Mouse (Mus musculus) MEL (cell line): ENCODE measurements at regions not wholly inside any gene's neighbourhood (a gene's known extent, or its start where the extent isn't known, plus 50 kb on each side); places are given as distances from the start of the nearest gene placed in this dataset.

Experiments used
- CHD2 ChIP-seq: IDR thresholded peaks from 2 replicates; pipeline ENCODE4 v1.6.1; 2011; ENCODE audit warnings: low read length, improper control_type of control experiment
- CTCF ChIP-seq, 3 experiments: IDR thresholded peaks in 2 of 3; conservative IDR thresholded peaks in 1 of 3; 2 replicates each; pipeline ENCODE4 v1.5.1; 2011 to 2012; ENCODE audit warnings: low read length in 3 of 3, low read depth in 2 of 3, mild to moderate bottlenecking in 2 of 3, improper control_type of control experiment in 1 of 3, inconsistent platforms in 1 of 3, mixed read lengths in 1 of 3, moderate library complexity in 1 of 3; ENCODE audit not compliant: control insufficient read depth in 1 of 3, insufficient read depth in 1 of 3, poor library complexity in 1 of 3, severe bottlenecking in 1 of 3
- ETS1 ChIP-seq: IDR thresholded peaks from 2 replicates; pipeline ENCODE4 v1.6.1; 2012; ENCODE audit warnings: low read depth, mild to moderate bottlenecking, inconsistent platforms, low read length, improper control_type of control experiment, moderate library complexity
- GATA1 ChIP-seq: IDR thresholded peaks from 2 replicates; pipeline ENCODE4 v1.6.1; 2011; ENCODE audit warnings: low read depth, low read length, improper control_type of control experiment
- KAT2A ChIP-seq: conservative IDR thresholded peaks from 2 replicates; pipeline ENCODE4 v1.6.1; 2012; ENCODE audit warnings: low read depth, low read length, improper control_type of control experiment, inconsistent platforms
- MAFK ChIP-seq: IDR thresholded peaks from 2 replicates; pipeline ENCODE4 v1.6.1; 2011; ENCODE audit warnings: low read depth, mild to moderate bottlenecking, low read length, improper control_type of control experiment, borderline replicate concordance
- NELFE ChIP-seq: IDR thresholded peaks from 2 replicates; pipeline ENCODE4 v1.6.1; 2011; ENCODE audit warnings: low read depth, low read length, improper control_type of control experiment
- NRF1 ChIP-seq: IDR thresholded peaks from 2 replicates; pipeline ENCODE4 v1.6.1; 2014; ENCODE audit warnings: low read depth, mild to moderate bottlenecking, inconsistent platforms, low read length, improper control_type of control experiment, moderate library complexity; ENCODE audit not compliant: poor library complexity, insufficient read depth, severe bottlenecking
- POLR2A ChIP-seq, 2 experiments: IDR thresholded peaks; 2 replicates each; pipeline ENCODE4 v1.6.1; 2011 to 2012; ENCODE audit warnings: low read length in 2 of 2, mild to moderate bottlenecking in 2 of 2, control low read depth in 1 of 2, improper control_type of control experiment in 1 of 2, low read depth in 1 of 2, moderate library complexity in 1 of 2; ENCODE audit not compliant: control insufficient read depth in 1 of 2, insufficient read depth in 1 of 2, poor library complexity in 1 of 2
- RCOR1 ChIP-seq: IDR thresholded peaks from 2 replicates; pipeline ENCODE4 v1.6.1; 2012; ENCODE audit warnings: low read depth, mild to moderate bottlenecking, inconsistent platforms, low read length, improper control_type of control experiment
- SIN3A ChIP-seq: IDR thresholded peaks from 2 replicates; pipeline ENCODE4 v1.6.1; 2012; ENCODE audit warnings: low read length, improper control_type of control experiment, inconsistent platforms
- TAL1 ChIP-seq: IDR thresholded peaks from 2 replicates; pipeline ENCODE4 v1.6.1; 2012; ENCODE audit warnings: mild to moderate bottlenecking, inconsistent platforms, low read length, moderate library complexity, mixed read lengths
- ZMIZ1 ChIP-seq: IDR thresholded peaks from 2 replicates; pipeline ENCODE4 v1.6.1; 2012; ENCODE audit warnings: low read depth, mild to moderate bottlenecking, inconsistent platforms, low read length, improper control_type of control experiment, moderate library complexity

DNA sequence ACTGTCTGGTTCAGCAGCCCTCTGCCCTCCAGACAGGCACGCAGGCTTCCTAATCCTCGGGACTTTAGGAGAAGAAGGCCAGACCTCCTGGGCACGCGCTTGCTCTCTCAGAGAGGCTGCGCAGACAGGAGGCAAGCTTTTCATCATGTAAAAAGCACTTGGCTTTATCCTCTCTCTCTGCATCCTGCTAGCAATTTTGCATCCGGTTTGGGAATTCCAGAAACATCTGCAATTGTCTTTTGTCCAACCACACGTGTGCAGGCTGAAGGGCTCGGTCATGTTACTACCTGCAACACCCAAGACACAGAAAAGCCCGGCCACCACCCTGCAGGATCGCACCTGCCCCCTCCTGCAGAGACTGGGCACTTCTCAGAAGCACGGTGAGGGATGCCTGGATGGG is 323.3 kb downstream of the Sox9 start:
- TF ChIP-seq SIN3A: no peak
- TF ChIP-seq POLR2A (IDR thresholded peaks at IDR 0.05; ENCODE audit: control insufficient read depth in 1 of 2, insufficient read depth in 1 of 2, low read depth in 1 of 2, low read length in 2 of 2, poor library complexity in 1 of 2): no peak
- no peak for TF ChIP-seq CTCF (IDR thresholded peaks at IDR 0.05 in 2 of 3, conservative IDR thresholded peaks at IDR 0.05 in 1 of 3; ENCODE audit: control insufficient read depth in 1 of 3, insufficient read depth in 1 of 3, low read depth in 2 of 3, low read length in 3 of 3, poor library complexity in 1 of 3, severe bottlenecking in 1 of 3)
- no peak for TF ChIP-seq NELFE
- TF ChIP-seq MAFK: no peak
- no peak for TF ChIP-seq TAL1
- no peak for TF ChIP-seq ETS1
- no peak for TF ChIP-seq NRF1
- TF ChIP-seq GATA1: no peak
- TF ChIP-seq RCOR1: no peak
- no peak for TF ChIP-seq ZMIZ1
- TF ChIP-seq CHD2: no peak
- TF ChIP-seq KAT2A: no peak
